Mouse (Mus musculus) intestine, postnatal 0 days (tissue): Measurements from ENCODE around the gene Ggnbp2. TPM values are rescaled to one million over a fixed set of nuclear protein-coding genes. Genes with fewer than 3 reads are reported as not detected.
"Not testable (repeated sequence)": the region's sequence is repeated elsewhere in the genome, so short reads cannot be mapped to it uniquely, and the experiment has no call there.

Experiments used
- ATAC-seq: fragments of 200-750 bp; cut with Nextera tagmentation; 2 replicates; pipeline ENCODE4 v1.8.0; 2017; ENCODE audit warnings: mild to moderate bottlenecking, moderate TSS enrichment, moderate library complexity
- H3K27ac ChIP-seq: fragments of 300-500 bp; sonication (generic); 2 replicates; pipeline ENCODE4 v1.5.1; 2014; ENCODE audit warnings: mild to moderate bottlenecking, low read depth, low read length, moderate library complexity
- H3K27me3 ChIP-seq: fragments of 300-500 bp; sonication (generic); replicated peaks from 2 replicates; pipeline ENCODE4 v1.6.1; 2014; ENCODE audit warnings: low read length, mixed read lengths; ENCODE audit not compliant: control insufficient read depth, insufficient read depth
- H3K36me3 ChIP-seq: fragments of 300-500 bp; sonication (generic); 2 replicates; pipeline ENCODE4 v1.6.1; 2014; ENCODE audit warnings: mild to moderate bottlenecking, moderate library complexity; ENCODE audit not compliant: control insufficient read depth, insufficient read depth
- H3K4me1 ChIP-seq: fragments of 300-500 bp; sonication (generic); replicated peaks from 2 replicates; pipeline ENCODE4 v1.6.1; 2014; ENCODE audit warnings: antibody characterized with exemption, low read length, mixed read lengths; ENCODE audit not compliant: control insufficient read depth, insufficient read depth
- H3K4me2 ChIP-seq: fragments of 300-500 bp; sonication (generic); replicated peaks from 2 replicates; pipeline ENCODE4 v1.6.1; 2014; ENCODE audit warnings: low read depth, mild to moderate bottlenecking, moderate library complexity
- H3K4me3 ChIP-seq: fragments of 300-500 bp; sonication (generic); 2 replicates; pipeline ENCODE4 v1.5.1; 2014; ENCODE audit warnings: low read depth, low read length
- H3K9ac ChIP-seq: fragments of 300-500 bp; sonication (generic); 2 replicates; pipeline ENCODE4 v1.6.1; 2014; ENCODE audit warnings: mild to moderate bottlenecking, low read depth, low read length
- H3K9me3 ChIP-seq: fragments of 300-500 bp; sonication (generic); 2 replicates; pipeline ENCODE4 v1.6.1; 2016; ENCODE audit warnings: mixed run types; ENCODE audit not compliant: control insufficient read depth
- CTCF ChIP-seq: sonication (generic); IDR thresholded peaks from 2 replicates; pipeline ENCODE4 v1.5.1; 2016; ENCODE audit warnings: low read depth, mild to moderate bottlenecking, control low read depth, antibody characterized with exemption, moderate library complexity
- WGBS: fragments of 180-500 bp; shearing (Covaris S2); extraction: QIAGEN DNeasy Blood & Tissue Kit; methylation state at CpG from one replicate; pipeline ENCODE4 v1.1.7; 2014; 5-methylcytosine and 5-hydroxymethylcytosine counted together
- polyA plus RNA-seq: library from polyadenylated mRNA; unstranded; fragments of >200 nt; fragmentation: Nextera tagmentation; extraction: Ambion mirVana; gene quantifications from 2 replicates; pipeline ENCODE4 v1.2.1, GENCODE M21; 2015

Ggnbp2 gene
- polyA plus RNA-seq, 1 experiment from 2014 or later = 75.0 TPM

GRCm38 (mm10) chr11:84865268-84865667 is 5.3 kb downstream of the Ggnbp2 start:
- WGBS = 32% methylated on average over 2 of the region's 2 CpGs

GRCm38 (mm10) chr11:84855285-84855684 is 15.3 kb downstream of the Ggnbp2 start:
- Histone ChIP-seq H3K36me3 (peaks cover 61% of the 10 kb centered on the region), H3K9ac (no peak overlapping the region), H3K4me2 (no peak overlapping the region), H3K4me3 (no peak overlapping the region), H3K4me1 (no peaks in the 10 kb centered on the region), H3K9me3 (no peaks in the 10 kb centered on the region), H3K27me3 (no peaks in the 10 kb centered on the region), H3K27ac (no peak overlapping the region)
- TF ChIP-seq CTCF = no peak
- no peak for ATAC-seq
- WGBS = 90% methylated on average over 6 of the region's 6 CpGs

More at GRCm38 (mm10) chr11:84865268-84865667, 5.3 kb downstream of the Ggnbp2 start:
- no peak overlapping the region for H3K4me2 ChIP-seq
- H3K36me3 ChIP-seq = peaks cover 12% of the 10 kb centered on the region; the same call in 1 of the 2 replicates
- H3K4me3 ChIP-seq = no peak overlapping the region
- no peaks in the 10 kb centered on the region for H3K9me3 ChIP-seq
- H3K27me3 ChIP-seq = no peaks in the 10 kb centered on the region
- ATAC-seq = no peak
- no peak overlapping the region for H3K9ac ChIP-seq
- no peak overlapping the region for H3K27ac ChIP-seq
- no peak for TF ChIP-seq CTCF
- H3K4me1 ChIP-seq = no peaks in the 10 kb centered on the region

GRCm38 (mm10) chr11:84847475-84848090 is 23.0 kb downstream of the Ggnbp2 start:
- no peaks in the 10 kb centered on the region for H3K9me3 ChIP-seq
- no peak for TF ChIP-seq CTCF
- H3K36me3 ChIP-seq = peaks cover 46% of the 10 kb centered on the region
- 89% methylated on average over 7 of the region's 7 CpGs for WGBS
- no peak overlapping the region for H3K4me3 ChIP-seq
- H3K4me1 ChIP-seq = no peaks in the 10 kb centered on the region
- no peak overlapping the region for H3K27ac ChIP-seq
- no peak overlapping the region for H3K9ac ChIP-seq
- no peak for ATAC-seq
- H3K4me2 ChIP-seq = no peak overlapping the region
- H3K27me3 ChIP-seq = no peaks in the 10 kb centered on the region

- H3K4me1 ChIP-seq = no peaks in the 10 kb centered on the region
- no peak for TF ChIP-seq CTCF
- no peaks in the 10 kb centered on the region for H3K27me3 ChIP-seq
- H3K4me2 ChIP-seq = no peak overlapping the region
- H3K36me3 ChIP-seq = peaks cover 41% of the 10 kb centered on the region
- 95% methylated on average over 15 of the region's 15 CpGs for WGBS
- ATAC-seq = no peak
- no peaks in the 10 kb centered on the region for H3K9me3 ChIP-seq
- H3K9ac ChIP-seq = no peak overlapping the region
- no peak overlapping the region for H3K4me3 ChIP-seq
- no peak overlapping the region for H3K27ac ChIP-seq
These were observed 23.7 kb downstream of the Ggnbp2 start for GRCm38 (mm10) chr11:84846741-84847474.

- Histone ChIP-seq H3K4me1 (no peaks in the 10 kb centered on the region), H3K4me3 (no peak overlapping the region), H3K4me2 (no peak overlapping the region), H3K9me3 (no peaks in the 10 kb centered on the region), H3K27me3 (no peaks in the 10 kb centered on the region), H3K27ac (no peak overlapping the region), H3K9ac (no peak overlapping the region), H3K36me3 (peaks cover 52% of the 10 kb centered on the region)
- ATAC-seq = no peak
- 88% methylated on average over 2 of the region's 2 CpGs for WGBS
- peak; percentile 45 for TF ChIP-seq CTCF
These were observed 31.3 kb downstream of the Ggnbp2 start for GRCm38 (mm10) chr11:84839330-84839729.

- WGBS = 44% methylated on average over 11 of the region's 11 CpGs
- H3K4me3 ChIP-seq = peak overlapping the region; percentile 86
- peaks cover 32% of the 10 kb centered on the region for H3K36me3 ChIP-seq
- peak overlapping the region; percentile 93 for H3K4me2 ChIP-seq
- peak overlapping the region; percentile 94 for H3K27ac ChIP-seq
- not testable (repeated sequence) for ATAC-seq, H3K9me3 ChIP-seq, H3K4me1 ChIP-seq, H3K27me3 ChIP-seq
- peak overlapping the region; percentile 97; the same call in 1 of the 2 replicates for H3K9ac ChIP-seq
These were observed 41.1 kb downstream of the Ggnbp2 start for GRCm38 (mm10) chr11:84829495-84829894.
